Mouse (Mus musculus): ENCODE data around the gene Nrip1. TPM values are rescaled to one million over a fixed set of nuclear protein-coding genes. Genes with fewer than 3 reads are reported as not detected.

Nrip1 gene
- total RNA-seq, 2 experiments from 2014 or later, result 26.8 to 27.4 TPM

GRCm38 (mm10) chr16:76350922-76351321, 22.7 kb downstream of the Nrip1 start:
- DNase-seq, result no peak
- intact Hi-C loops (cut with DNase I), result no loop called here

- intact Hi-C loops (cut with DNase I), result no loop called here
- no peak for DNase-seq
Observed at GRCm38 (mm10) chr16:76349053-76349452, 24.6 kb downstream of the Nrip1 start.

- intact Hi-C loops (cut with DNase I), result no loop called here
- no peak for DNase-seq
Observed at GRCm38 (mm10) chr16:76347719-76348421, 25.8 kb downstream of the Nrip1 start.

- intact Hi-C loops (cut with DNase I), result no loop called here
- DNase-seq, result no peak
Observed at GRCm38 (mm10) chr16:76346371-76346770, 27.3 kb downstream of the Nrip1 start.

- intact Hi-C loops (cut with DNase I), result no loop called here
- DNase-seq, result no peak
Observed at GRCm38 (mm10) chr16:76344761-76345368, 28.8 kb downstream of the Nrip1 start.

- no peak for DNase-seq
- intact Hi-C loops (cut with DNase I), result no loop called here
Observed at GRCm38 (mm10) chr16:76344030-76344429, 29.6 kb downstream of the Nrip1 start.

- intact Hi-C loops (cut with DNase I), result no loop called here
- DNase-seq, result peak in 1 of 2 experiments; percentile 35
Observed at GRCm38 (mm10) chr16:76341636-76342035, 32.0 kb downstream of the Nrip1 start.

GRCm38 (mm10) chr16:76339256-76339655, 34.4 kb downstream of the Nrip1 start:
- DNase-seq, result no peak
- intact Hi-C loops (cut with DNase I), result no loop called here

GRCm38 (mm10) chr16:76337351-76337750, 36.3 kb downstream of the Nrip1 start:
- intact Hi-C loops (cut with DNase I), result no loop called here
- DNase-seq, result no peak

GRCm38 (mm10) chr16:76336932-76337331, 36.7 kb downstream of the Nrip1 start:
- intact Hi-C loops (cut with DNase I), result no loop called here
- DNase-seq, result no peak

GRCm38 (mm10) chr16:76335913-76336312, 37.7 kb downstream of the Nrip1 start:
- intact Hi-C loops (cut with DNase I), result no loop called here
- DNase-seq, result no peak

- intact Hi-C loops (cut with DNase I), result no loop called here
- DNase-seq, result no peak
Observed at GRCm38 (mm10) chr16:76332127-76332526, 41.5 kb downstream of the Nrip1 start.

GRCm38 (mm10) chr16:76331231-76331630, 42.4 kb downstream of the Nrip1 start:
- intact Hi-C loops (cut with DNase I), result no loop called here
- DNase-seq, result no peak

- no peak for DNase-seq
- intact Hi-C loops (cut with DNase I), result no loop called here
Observed at GRCm38 (mm10) chr16:76325315-76325710, 48.3 kb downstream of the Nrip1 start.

GRCm38 (mm10) chr16:76324411-76325314, 49.0 kb downstream of the Nrip1 start:
- peak; percentile 23 to 32 for DNase-seq
- intact Hi-C loops (cut with DNase I), result loop anchor here (5.0 kb wide), 1 partner anchor 48 kb away; the partner anchor contains the start of gene Nrip1

- intact Hi-C loops (cut with DNase I), result loop anchor here (5.0 kb wide), 1 partner anchor 49 kb away; the partner anchor contains the start of gene Nrip1
- no peak for DNase-seq
Observed at GRCm38 (mm10) chr16:76323594-76324307, 49.9 kb downstream of the Nrip1 start.

GRCm38 (mm10) chr16:76323141-76323540, 50.5 kb downstream of the Nrip1 start:
- intact Hi-C loops (cut with DNase I), result loop anchor here (5.0 kb wide), 1 partner anchor 49 kb away; the partner anchor contains the start of gene Nrip1
- no peak for DNase-seq

GRCm38 (mm10) chr16:76321527-76322165, 52.0 kb downstream of the Nrip1 start:
- intact Hi-C loops (cut with DNase I), result loop anchor here (1.0 to 5.0 kb wide), 2 partner anchors 28 to 51 kb away; partner anchors contain the start of gene Nrip1
- peak; percentile 34 to 37 for DNase-seq

GRCm38 (mm10) chr16:76320118-76320473, 53.5 kb downstream of the Nrip1 start:
- DNase-seq, result no peak
- intact Hi-C loops (cut with DNase I), result loop anchor here (5.0 kb wide), 1 partner anchor 52 kb away; the partner anchor contains the start of gene Nrip1
